Mouse (Mus musculus) liver, postnatal 0 days (tissue): ENCODE data around the gene Gcnt1. TPM values are rescaled to one million over a fixed set of nuclear protein-coding genes. Genes with fewer than 3 reads are reported as not detected.

ENCODE experiments used
- ATAC-seq: fragments of 200-750 bp; cut with Nextera tagmentation; 2 replicates; pipeline ENCODE4 v1.8.0; 2017; ENCODE audit warnings: mild to moderate bottlenecking, moderate library complexity
- DNase-seq: peaks from one replicate; pipeline ENCODE4 v3.0.0-alpha.2; 2016
- H3K27ac ChIP-seq: fragments of 300-500 bp; sonication (generic); 2 replicates; pipeline ENCODE4 v1.5.1; 2014; ENCODE audit warnings: antibody characterized with exemption, moderate library complexity, mild to moderate bottlenecking, low read depth
- H3K27me3 ChIP-seq: fragments of 300-500 bp; sonication (generic); 2 replicates; pipeline ENCODE4 v1.6.1; 2014; ENCODE audit warnings: low read length, control low read depth, mixed read lengths; ENCODE audit not compliant: insufficient read depth
- H3K36me3 ChIP-seq: fragments of 300-500 bp; sonication (generic); replicated peaks from 2 replicates; pipeline ENCODE4 v1.6.1; 2014; ENCODE audit warnings: mild to moderate bottlenecking, control low read depth, low read length, moderate library complexity, mixed read lengths; ENCODE audit not compliant: insufficient read depth
- H3K4me1 ChIP-seq: fragments of 300-500 bp; sonication (generic); 2 replicates; pipeline ENCODE4 v1.6.1; 2014; ENCODE audit warnings: antibody characterized with exemption, mild to moderate bottlenecking, control low read depth; ENCODE audit not compliant: insufficient read depth
- H3K4me2 ChIP-seq: fragments of 300-500 bp; sonication (generic); 2 replicates; pipeline ENCODE4 v1.6.1; 2014; ENCODE audit warnings: low read depth, mild to moderate bottlenecking, low read length, moderate library complexity, mixed read lengths
- H3K4me3 ChIP-seq: fragments of 300-500 bp; sonication (generic); 2 replicates; pipeline ENCODE4 v1.5.1; 2014; ENCODE audit warnings: low read depth, low read length
- H3K9ac ChIP-seq: fragments of 300-500 bp; sonication (generic); replicated peaks from 2 replicates; pipeline ENCODE4 v1.6.1; 2014; ENCODE audit warnings: mild to moderate bottlenecking, moderate library complexity
- H3K9me3 ChIP-seq: fragments of 300-500 bp; sonication (generic); 2 replicates; pipeline ENCODE4 v1.6.1; 2016; ENCODE audit warnings: mild to moderate bottlenecking, control low read depth, low read length, mixed read lengths
- CTCF ChIP-seq: sonication (generic); IDR thresholded peaks from 2 replicates; pipeline ENCODE4 v1.5.1; 2016; ENCODE audit warnings: antibody characterized with exemption, low read depth
- EP300 ChIP-seq: IDR thresholded peaks from 2 replicates; pipeline ENCODE4 v1.6.1; 2016; ENCODE audit warnings: antibody characterized with exemption, low read depth, mild to moderate bottlenecking
- WGBS: fragments of 180-500 bp; shearing (Covaris S2); extraction: QIAGEN DNeasy Blood & Tissue Kit; methylation state at CpG from one replicate; pipeline ENCODE4 v1.1.7; 2014; ENCODE audit not compliant: insufficient replicate concordance; 5-methylcytosine and 5-hydroxymethylcytosine counted together
- polyA plus RNA-seq: library from polyadenylated mRNA; unstranded; fragments of >200 nt; fragmentation: Nextera tagmentation; extraction: Ambion mirVana; gene quantifications from 2 replicates; pipeline ENCODE4 v1.2.1, GENCODE M21; 2015

Gcnt1 gene
- polyA plus RNA-seq, 1 experiment from 2014 or later, result 7.1 TPM

- 34% methylated on average over 3 of the region's 3 CpGs for WGBS
- ATAC-seq, result no peak
- H3K9ac ChIP-seq, result no peak overlapping the region
- DNase-seq, result no peak
- H3K9me3 ChIP-seq, result no peaks in the 10 kb centered on the region
- H3K27ac ChIP-seq, result no peak overlapping the region
- H3K4me3 ChIP-seq, result no peak overlapping the region
- peak overlapping the region; percentile 89 for H3K4me2 ChIP-seq
- H3K4me1 ChIP-seq, result peaks cover 20% of the 10 kb centered on the region
- H3K36me3 ChIP-seq, result peaks cover 8% of the 10 kb centered on the region; the same call in 1 of the 2 replicates
- H3K27me3 ChIP-seq, result no peaks in the 10 kb centered on the region
- TF ChIP-seq EP300, result no peak
- no peak for TF ChIP-seq CTCF
Observed at GRCm38 (mm10) chr19:17392866-17393265, 20.2 kb upstream of the Gcnt1 start.

DNA sequence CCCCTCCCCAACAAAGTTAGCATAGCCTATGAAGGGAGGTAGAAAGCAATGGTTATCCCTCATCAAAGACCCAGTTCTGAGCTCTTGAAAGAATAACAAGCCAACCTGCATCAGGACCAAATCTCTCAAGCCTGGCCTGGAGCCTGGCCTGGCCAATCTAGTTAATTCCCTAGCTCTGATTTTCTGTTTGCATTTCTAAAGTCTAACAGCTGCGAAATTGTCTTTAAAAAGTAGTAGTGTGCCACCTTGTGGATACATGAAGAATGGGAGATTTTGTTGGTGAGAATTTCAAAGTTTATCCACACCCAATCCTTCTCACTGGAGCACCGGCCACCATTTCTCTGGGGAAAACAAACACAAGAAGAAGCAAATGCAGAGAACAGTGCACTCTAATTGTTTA, 15.8 kb upstream of the Gcnt1 start:
- Histone ChIP-seq H3K4me1 (peaks cover 5% of the 10 kb centered on the region), H3K4me3 (no peak overlapping the region), H3K4me2 (no peak overlapping the region), H3K36me3 (no peaks in the 10 kb centered on the region), H3K9ac (no peak overlapping the region), H3K27ac (no peak overlapping the region), H3K27me3 (no peaks in the 10 kb centered on the region), H3K9me3 (no peaks in the 10 kb centered on the region)
- 13% methylated on average over 2 of the region's 2 CpGs for WGBS
- ATAC-seq (peak; percentile 18; the same call in 1 of the 2 replicates), DNase-seq (no peak)
- TF ChIP-seq CTCF, result peak; percentile 72
- no peak for TF ChIP-seq EP300

- Histone ChIP-seq H3K4me1 (no peaks in the 10 kb centered on the region), H3K27me3 (no peaks in the 10 kb centered on the region), H3K4me2 (no peak overlapping the region), H3K36me3 (no peaks in the 10 kb centered on the region), H3K27ac (no peak overlapping the region), H3K9ac (no peak overlapping the region), H3K4me3 (no peak overlapping the region), H3K9me3 (no peaks in the 10 kb centered on the region)
- DNase-seq (no peak), ATAC-seq (no peak)
- WGBS, result 84% methylated on average over 6 of the region's 6 CpGs
- TF ChIP-seq EP300 (no peak), CTCF (no peak)
Observed at GRCm38 (mm10) chr19:17386424-17386823, 13.8 kb upstream of the Gcnt1 start.

- H3K27ac ChIP-seq, result no peak overlapping the region
- H3K4me2 ChIP-seq, result no peak overlapping the region
- TF ChIP-seq CTCF (no peak), EP300 (no peak)
- H3K4me1 ChIP-seq, result no peaks in the 10 kb centered on the region
- no peak overlapping the region for H3K9ac ChIP-seq
- no peak for ATAC-seq
- no peaks in the 10 kb centered on the region for H3K9me3 ChIP-seq
- WGBS, result 43% methylated on average over 1 of the region's 1 CpGs
- H3K4me3 ChIP-seq, result no peak overlapping the region
- H3K36me3 ChIP-seq, result no peaks in the 10 kb centered on the region
- H3K27me3 ChIP-seq, result no peaks in the 10 kb centered on the region
- DNase-seq, result no peak
Observed at GRCm38 (mm10) chr19:17385426-17385825, 12.8 kb upstream of the Gcnt1 start.

GRCm38 (mm10) chr19:17385022-17385421, 12.4 kb upstream of the Gcnt1 start:
- DNase-seq (no peak), ATAC-seq (peak; percentile 44)
- no peaks in the 10 kb centered on the region for H3K27me3 ChIP-seq
- H3K27ac ChIP-seq, result no peak overlapping the region
- no peaks in the 10 kb centered on the region for H3K36me3 ChIP-seq
- H3K4me3 ChIP-seq, result no peak overlapping the region
- H3K4me1 ChIP-seq, result no peaks in the 10 kb centered on the region
- no peaks in the 10 kb centered on the region for H3K9me3 ChIP-seq
- no peak overlapping the region for H3K9ac ChIP-seq
- peak; percentile 76 for TF ChIP-seq EP300
- TF ChIP-seq CTCF, result no peak
- no peak overlapping the region for H3K4me2 ChIP-seq
- WGBS, result 56% methylated on average over 4 of the region's 4 CpGs

DNA sequence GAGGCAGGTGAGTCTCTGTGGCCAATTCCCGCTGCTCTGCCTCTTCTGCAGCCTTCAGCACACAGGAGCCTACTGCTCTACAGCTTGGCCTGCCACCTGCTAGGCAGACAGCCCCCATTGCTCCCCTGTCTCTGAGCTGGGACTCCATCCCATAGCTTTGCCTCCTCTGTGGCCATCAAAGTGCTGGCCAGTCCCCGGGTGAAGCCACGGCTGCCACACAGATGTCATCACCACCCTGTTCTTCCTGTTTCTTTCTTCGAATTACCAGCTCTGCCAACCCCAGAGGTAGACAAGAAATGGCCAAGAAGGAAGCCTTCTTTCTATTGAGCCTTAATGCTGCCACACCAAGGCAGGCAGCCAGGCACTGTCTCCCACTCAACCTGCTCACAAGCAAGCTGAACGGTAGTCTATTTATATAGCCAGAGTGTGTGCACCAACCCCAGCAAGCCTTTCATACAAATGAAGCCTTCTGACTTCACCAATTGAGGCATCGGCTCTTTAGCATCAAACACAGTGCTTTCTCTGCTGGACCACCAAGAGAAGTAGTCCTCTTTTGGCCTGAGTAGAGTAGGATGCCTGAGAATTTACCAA, 10.3 kb upstream of the Gcnt1 start:
- Histone ChIP-seq H3K27ac (no peak overlapping the region), H3K27me3 (no peaks in the 10 kb centered on the region), H3K4me3 (no peak overlapping the region), H3K36me3 (no peaks in the 10 kb centered on the region), H3K9me3 (no peaks in the 10 kb centered on the region), H3K4me1 (no peaks in the 10 kb centered on the region), H3K9ac (no peak overlapping the region), H3K4me2 (no peak overlapping the region)
- ATAC-seq (no peak), DNase-seq (no peak)
- WGBS, result 61% methylated on average over 6 of the region's 6 CpGs
- TF ChIP-seq EP300 (no peak), CTCF (no peak)
